Mouse (Mus musculus): Measurements from ENCODE around the gene Plin2.

Gene Plin2

DNA sequence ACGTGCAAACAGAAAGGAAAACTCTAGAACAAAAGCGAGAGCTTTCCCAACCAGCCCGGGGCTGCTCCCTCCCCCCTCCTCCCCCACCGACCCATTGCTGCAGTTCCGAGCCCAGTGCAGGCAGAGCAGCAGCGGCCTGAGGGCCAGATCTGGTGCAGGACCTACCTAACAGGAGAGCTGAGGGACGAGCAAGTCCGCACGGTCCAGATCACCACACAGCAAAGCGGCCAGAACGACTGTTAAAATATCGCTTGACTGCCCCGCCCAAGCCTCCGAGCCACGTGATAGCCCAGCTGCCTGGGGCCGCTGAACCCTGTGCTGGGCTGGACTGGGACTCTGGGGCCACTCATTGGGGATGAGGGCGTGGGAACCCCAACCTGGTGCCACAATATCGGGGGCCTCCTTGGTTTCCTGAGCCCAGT is at the start of gene Plin2:
Plin2 (minus strand) TSS at position 281 of the 422 bp plus-strand sequence.
- peak; percentile 6 for DNase-seq (ENCODE audit: low read depth, low spot score)

DNA sequence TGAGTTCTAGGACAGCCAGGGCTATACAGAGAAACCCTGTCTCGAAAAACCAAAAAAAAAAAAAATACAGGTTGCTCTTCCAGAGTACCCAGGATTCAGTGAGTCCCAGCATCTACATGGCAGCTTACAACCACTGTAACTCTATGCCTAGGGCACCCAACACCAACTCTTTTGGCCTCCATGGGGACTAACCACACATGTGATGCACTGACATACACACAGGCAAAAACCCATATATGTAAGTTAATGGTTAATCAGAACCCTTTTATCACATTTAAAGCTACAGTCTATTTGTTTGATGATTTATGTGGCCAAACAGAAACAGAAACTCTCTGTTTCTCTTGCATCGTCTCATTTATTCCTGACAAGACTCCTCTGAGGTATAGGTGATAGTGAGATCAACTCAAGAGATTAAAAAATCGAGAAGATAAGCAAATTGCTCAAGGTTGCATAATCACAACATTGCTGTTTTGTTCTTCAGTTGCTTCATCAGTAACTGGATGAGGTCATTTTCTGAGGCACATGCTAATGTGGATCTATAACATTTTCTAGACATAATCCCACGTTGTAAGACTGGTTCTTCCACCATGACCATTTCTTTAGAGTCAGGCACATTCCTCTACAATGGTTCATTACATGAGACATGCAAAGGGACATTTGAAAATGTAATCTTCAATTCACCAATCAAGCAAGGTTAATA is 49.2 kb upstream of the Plin2 start:
- DNase-seq (ENCODE audit: low read depth, low spot score), result no peak

DNA sequence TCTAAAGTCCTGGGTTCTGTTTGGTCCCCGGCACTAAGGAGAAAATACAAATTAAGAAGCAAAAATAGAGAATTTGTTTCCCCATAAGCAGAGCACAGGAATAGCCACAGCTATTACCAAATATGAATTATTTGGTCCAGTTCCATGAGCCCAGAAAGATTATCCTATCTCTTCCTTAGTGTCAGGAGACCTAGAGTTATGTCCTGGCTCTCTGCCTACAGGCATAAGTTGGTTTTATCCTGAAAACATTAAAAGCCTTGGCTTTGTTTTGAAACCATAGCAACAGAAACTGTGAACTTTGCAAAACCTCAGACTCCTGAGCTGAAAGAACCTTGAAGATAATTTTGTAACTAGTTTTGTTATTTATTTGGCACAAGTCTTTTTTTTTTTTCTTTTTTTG is 47.3 kb upstream of the Plin2 start:
- no peak for DNase-seq (ENCODE audit: low read depth, low spot score)

DNA sequence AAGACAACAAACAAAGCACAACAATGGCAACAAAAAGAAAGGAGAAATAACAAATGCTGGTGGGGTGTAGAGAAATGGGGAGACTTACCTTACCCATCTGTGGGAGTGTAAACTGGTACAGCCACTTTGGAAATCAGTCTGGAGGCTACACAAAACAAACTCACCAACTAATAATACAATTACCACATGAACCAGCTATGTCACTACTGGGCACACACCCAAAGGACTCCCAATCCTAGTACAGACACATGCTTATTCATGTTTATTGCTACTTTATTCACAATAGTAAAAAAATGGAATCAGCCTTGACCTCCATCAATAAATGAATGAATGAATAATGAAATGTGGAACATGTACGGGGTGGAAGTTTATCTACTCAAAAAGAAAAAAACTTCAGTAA is 45.5 kb upstream of the Plin2 start:
- no peak for DNase-seq (ENCODE audit: low read depth, low spot score)

DNA sequence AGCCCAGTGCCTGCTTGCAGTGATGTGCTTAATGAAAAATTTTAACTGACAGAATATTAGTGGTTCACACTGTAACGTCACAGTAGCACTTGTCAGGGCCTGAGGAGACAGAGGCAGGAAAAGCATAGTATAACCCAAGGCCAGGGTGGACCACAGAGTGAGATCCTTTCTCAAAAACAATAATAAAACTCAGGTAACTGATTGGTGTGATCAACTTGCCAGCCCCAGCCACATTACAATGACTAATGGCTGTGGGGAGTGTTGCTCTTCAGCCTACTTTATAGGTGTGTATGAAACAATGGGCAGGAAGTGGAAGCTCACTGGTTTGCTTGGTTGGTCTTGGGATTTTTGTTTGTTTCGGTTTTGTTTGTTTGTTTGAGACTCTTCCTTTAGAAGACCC is 43.7 kb upstream of the Plin2 start:
- no peak for DNase-seq (ENCODE audit: low read depth, low spot score)

DNA sequence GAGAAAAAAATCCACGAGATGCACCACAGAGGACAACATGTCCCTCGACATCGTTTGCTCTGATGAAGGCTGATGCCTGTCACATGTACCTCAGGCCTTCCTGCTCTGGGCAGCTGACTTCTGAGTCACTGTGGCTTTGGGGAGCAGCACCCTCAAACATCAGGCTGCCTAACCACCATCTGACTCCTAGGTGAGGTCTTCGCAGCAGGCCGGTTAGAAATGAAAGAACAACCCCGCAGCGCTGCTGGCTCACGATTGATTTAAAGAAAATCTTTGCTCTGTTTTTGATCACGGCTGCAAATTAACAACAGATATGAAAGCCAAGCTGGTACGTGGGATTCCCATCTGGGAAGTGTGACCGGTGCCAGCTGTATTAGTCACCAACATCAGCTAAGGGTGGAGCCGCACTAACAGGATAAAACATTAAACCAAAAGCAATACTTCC is 42.9 kb upstream of the Plin2 start:
- no peak for DNase-seq (ENCODE audit: low read depth, low spot score)

DNA sequence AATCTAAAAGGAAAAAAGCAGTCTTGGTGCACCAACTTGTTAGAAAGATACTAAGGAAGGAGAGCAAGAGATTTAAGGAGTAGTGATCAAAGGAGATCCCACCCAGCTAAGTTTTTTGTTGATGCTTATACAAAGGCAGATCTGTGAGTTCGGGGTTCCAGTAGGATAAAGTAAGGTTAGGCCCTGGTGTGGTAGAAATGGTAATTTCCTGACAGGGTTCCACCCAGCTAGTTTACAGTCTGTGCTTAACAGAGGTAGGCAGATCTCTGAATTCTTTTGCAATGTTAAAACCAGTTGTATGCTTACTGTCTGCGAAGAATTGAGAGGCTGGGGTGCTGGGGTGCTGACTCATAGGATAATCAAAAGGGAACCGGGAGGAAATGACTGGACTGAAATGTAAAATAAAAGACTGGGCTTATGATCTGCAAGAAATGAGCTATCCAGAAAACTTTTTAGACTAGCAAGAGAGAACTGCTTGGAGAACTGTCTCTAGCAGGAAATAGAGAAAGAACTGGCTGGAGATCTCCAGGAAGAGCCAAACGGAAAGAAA is 40.9 kb upstream of the Plin2 start:
- DNase-seq (ENCODE audit: low read depth, low spot score), result no peak

DNA sequence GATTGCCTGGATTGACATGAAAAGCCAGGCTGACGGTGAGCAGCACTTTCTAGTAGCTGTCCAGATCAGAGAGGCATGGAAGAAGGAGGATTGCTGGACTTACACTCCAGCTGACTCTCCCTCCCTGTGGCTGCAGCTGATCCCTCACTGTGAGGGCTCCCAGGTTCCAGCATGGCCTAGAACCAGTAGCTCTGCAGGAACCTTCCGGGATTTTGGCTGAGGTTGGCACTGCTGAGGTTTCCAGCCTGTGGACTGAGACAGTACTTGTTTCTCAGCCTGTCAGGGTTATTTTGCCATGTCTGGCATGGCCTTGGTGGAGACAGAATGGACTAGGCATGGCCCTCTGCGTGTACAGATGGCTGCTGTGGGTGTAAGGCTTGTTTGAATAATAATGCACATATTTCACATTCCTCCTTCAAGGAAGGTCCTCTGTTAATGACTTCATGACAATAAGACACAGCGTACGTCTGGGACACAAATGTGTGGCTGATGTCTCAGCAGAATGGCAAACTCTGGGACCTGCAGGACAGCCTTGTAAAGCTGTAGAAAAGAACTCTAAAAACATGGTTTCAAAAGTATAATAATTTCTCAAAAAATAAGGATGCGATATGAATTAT is 40.3 kb upstream of the Plin2 start:
- no peak for DNase-seq (ENCODE audit: low read depth, low spot score)

DNA sequence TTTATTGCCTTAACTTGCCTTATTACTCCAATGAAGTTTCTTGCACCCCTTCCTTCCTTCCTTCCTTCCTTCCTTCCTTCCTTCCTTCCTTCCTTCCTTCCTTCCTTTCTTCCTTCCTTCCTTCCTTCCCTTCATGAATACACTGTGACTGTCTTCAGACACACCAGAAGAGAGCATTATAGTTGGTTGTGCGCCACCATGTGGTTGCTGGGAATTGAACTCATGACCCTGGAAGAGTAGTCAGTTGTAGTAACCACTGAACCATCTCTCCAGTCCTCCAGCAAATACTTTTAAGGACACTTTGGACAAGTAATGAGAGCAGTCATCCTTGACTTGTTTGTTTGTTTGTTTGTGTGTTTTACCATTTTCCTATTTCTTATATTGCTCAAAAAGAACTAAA is 38.9 kb upstream of the Plin2 start:
- DNase-seq (ENCODE audit: low read depth, low spot score), result no peak

DNA sequence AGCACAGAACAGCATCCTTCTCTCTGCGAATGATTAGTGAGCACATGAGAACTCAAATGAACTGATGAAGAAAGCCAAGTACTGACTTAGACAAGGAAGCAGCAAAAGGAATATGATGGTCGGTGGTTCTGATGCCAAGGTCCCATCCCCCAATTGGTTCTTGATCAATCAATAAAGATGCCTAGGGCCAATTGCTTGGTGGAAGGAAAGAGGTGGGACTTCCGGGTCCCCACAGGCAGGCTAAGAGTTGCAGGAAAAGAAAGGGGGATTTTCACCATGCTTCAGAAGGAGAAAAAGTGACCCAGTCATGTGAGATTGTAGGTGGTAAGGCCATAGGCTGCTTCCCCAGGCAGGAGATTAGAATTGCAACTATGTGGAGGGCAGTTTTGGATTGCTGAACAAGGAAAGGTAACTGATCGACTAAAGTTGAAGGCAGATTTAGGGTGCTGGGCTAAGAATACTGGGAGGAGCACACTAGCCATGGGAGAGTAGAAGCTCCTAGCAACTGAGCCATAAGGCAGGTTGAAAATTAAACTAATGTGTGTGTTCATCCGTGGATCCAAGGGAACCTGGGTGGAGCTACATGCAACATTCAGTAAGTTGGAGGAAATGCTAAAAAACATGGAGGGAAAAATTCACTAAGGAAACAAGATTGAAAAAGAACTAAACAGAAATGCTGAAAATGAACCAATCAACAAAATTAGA is 29.5 kb upstream of the Plin2 start:
- no peak for DNase-seq (ENCODE audit: low read depth, low spot score)

DNA sequence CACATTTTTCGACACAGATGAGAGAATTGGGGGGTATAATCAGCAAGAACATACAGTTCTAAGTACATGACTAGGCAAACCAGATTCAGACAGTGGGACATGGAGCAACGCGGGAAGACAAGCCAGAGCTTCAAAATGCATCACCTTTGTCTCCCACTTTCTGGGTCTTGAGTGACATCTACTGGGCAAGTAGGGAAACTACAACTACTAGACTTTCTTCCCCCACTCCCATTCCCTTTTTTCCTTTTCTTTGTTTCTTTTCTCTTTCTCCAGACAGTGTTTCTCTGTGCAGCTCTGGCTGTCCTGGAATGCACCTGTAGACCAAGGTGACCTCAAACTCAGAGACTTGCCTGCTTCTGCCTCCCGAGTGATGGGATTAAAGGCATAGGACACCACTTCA is 27.0 kb upstream of the Plin2 start:
- DNase-seq (ENCODE audit: low read depth, low spot score), result peak; percentile 16

DNA sequence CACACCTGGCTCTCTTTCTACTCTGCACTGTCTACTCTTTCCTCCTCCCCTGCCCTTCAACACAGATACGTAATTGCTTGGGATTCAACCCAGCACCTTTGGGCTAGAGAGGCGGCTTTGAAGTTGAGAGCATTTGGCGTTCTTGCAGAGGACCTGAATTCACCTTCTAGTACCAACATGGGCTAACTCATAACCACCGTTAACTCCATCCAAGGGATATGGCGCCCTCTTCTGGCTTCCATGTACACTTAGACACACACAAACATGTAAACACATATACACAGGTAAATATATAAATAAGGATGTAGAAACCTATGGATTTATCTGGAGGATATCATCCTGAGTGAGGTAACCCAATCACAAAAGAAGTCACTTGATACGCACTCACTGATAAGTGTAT is 25.2 kb upstream of the Plin2 start:
- DNase-seq (ENCODE audit: low read depth, low spot score), result no peak

DNA sequence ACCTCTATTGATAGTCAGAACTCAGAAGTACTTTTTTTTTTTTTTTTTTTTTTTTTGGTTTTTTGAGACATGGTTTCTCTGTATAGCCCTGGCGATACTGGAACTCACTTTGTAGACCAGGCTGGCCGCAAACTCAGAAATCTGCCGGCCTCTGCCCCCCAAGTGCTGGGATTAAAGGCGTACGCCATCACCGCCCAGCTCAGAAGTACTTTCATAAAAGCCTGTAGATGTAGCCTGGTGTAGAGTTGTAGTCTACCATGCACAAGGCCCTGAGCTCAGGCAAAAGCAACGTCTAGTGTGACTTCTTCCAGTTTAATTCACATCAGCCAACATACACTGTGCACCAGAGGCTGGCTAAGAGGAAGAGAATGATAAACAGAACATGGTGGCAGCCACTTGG is 23.1 kb upstream of the Plin2 start:
- DNase-seq (ENCODE audit: low read depth, low spot score), result no peak

DNA sequence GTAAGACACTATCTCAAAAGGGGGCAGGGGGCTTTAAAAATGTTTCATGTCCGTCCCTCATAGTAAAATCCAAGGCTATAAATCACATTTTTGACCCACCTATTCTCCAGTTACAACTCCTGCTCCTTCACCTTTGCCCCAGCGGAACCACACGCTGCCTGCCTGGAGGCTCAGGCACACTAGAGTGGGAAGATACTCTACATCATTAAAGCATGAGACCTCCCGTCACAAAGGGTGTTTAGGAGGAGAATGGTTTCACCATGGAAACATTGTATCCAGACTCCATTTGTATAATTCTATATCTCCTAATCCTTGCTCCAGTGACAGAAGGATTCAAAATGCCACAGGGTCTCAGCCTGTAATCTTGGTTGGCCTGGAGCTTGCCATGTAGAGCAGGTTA is 21.4 kb upstream of the Plin2 start:
- no peak for DNase-seq (ENCODE audit: low read depth, low spot score)

DNA sequence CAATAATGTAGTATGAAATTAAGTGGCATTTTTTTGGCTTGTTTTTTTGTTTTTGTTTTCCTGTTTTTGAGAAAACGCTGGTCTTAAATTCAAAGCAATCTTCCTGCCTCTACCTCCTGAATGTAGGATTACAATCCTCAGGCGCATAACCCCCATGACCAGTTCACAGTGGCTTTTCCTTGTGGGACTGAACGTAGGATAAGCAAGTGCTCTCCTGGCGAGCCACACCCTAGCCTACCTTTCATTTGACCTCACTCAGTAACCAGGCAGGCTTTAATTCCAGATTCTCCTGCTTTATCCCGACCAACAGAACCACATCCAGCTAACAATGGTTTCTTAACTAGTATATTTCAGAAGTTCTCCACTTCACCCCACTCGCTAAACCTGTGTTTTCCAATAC is 20.9 kb upstream of the Plin2 start:
- DNase-seq (ENCODE audit: low read depth, low spot score), result no peak

DNA sequence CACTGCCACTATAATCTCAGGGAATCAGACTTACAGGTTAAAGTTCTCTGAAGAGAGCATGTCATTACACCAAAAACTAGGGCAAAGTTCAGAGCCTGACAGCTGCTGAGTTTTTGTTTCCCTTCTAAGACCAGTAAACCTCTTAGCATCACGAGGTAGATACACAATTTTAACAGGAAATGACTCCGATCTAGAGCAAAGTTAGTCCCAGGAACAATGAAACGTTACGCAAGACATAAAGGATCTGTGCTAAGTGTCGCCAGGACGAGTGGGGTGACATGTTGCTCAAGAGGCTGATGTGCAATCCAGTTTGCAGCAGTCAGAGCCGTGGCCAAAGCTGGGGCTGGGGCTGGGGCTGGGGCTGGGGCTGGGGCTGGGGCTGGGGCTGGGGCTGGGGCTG is 20.3 kb upstream of the Plin2 start:
- no peak for DNase-seq (ENCODE audit: low read depth, low spot score)

DNA sequence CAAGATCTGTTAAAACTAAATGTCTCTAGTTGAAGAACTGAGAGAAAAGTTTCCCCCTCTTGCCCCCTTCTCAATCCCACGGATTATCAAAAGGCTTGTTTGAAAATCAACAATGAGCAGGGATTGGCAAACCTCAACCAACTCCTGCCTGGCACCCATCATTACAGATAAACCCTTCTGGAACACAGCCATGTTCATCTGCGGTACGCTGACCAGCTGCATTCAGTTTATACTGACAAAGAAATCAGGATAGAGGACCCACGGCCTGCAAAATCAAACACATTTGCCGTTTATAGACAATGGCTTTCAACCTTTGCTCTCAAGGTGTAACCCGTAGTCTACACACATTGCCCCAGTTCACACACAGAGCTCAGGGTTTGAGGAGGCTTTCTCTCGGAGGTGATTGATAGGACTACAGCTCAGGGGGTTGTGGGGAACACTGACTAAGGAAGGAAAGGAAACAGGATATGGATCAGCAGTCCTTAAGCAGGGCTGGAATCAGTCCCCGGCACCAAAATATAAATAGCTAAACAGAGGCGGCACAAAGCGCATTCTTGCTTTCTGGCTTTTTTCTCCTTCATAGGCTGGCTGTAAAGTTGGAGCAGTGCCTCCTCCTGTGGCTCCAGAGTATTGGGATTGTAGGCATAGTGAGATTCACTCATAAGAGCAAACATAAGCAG is 19.3 kb upstream of the Plin2 start:
- DNase-seq (ENCODE audit: low read depth, low spot score), result no peak

DNA sequence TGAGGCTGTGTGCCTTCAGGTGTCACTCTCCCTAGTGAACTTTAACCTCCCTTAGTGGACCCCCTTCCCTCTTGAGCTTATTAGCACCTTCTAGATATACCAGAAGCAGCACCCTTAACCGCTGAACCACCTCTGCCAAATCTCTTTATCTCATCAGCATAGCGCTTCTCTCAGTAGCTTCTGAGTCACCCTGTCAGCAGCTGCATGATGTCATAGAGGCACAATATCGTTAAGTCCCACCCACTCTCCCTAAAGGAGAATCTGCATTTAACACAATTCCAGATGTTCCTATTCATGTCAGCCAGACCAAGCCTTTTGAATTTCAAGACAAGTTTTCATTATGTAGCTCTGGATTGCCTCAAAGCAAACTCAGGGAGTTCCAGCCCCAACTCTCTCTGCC is 16.7 kb upstream of the Plin2 start:
- no peak for DNase-seq (ENCODE audit: low read depth, low spot score)

DNA sequence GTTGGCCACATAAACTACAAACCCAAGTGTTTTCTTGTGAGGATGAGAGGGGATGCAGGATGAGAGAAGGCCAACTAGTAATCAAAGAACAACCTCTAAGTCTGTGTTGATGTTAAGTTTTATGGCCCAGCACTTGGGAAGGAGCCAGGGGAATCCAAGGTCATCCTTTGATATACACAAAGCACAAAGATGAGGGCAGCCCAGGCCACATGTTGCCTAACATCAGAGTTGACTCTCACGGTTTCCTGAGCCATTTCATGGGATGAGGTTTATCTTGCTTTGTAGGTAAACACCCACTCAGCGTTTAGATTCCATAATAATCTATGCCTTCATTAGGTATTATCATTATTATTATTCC is 16.1 kb upstream of the Plin2 start:
- DNase-seq (ENCODE audit: low read depth, low spot score), result no peak

DNA sequence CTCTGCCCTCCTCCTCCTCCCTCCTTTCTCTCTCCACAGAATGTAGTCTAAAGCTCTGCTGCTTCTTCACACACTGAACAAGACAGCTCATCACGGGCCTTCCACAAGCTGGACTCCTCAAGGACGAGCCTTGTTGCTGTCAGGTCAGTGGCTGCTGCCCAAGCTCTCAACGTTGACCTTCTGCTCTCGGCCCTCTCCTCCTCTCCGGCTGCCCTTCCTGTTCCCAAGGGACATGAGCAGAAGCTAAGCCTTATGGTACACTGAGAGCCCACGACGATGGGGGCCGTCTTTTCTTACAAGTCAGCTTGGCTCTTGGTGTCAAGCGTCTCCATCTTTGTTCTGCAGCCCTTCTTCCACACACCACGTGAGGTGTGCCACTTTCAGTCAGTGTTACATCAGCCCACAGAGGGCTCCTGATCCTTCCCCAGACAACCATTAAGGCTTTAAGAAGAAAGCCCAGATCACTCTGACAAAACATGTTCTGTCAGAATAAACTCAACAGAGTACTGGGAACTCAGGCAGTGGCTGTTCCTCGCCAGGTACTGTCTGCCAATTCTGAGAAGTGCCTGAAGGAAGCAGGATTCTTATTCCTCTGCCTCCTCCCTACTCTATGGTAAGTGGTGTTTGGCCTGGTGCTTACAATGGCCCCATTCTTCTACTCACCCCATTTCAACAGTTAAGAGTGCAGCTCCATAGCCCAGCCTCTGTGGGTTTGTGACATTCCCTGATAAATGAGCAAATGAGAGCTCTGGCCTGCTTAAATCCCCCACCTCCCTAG is 15.6 kb upstream of the Plin2 start:
- DNase-seq (ENCODE audit: low read depth, low spot score), result no peak

DNA sequence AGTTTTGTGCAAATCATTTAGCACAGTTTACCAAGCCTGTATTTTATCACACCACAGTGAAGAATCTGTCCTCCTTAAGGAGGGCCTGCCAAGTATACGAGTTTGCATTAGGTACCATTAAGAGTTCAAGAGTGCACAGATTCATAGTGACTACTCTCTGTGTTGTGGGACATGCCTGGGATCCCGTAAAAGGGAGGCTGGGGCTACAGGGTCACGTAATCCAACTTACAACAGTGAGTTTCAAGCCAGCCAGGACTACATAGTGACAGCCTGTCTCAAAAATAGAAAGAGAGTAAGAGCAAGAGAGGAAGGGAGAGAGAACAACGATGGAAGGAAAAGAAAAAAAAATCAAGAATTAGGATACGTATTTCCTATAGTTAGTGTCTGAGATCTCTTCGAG is 14.9 kb upstream of the Plin2 start:
- no peak for DNase-seq (ENCODE audit: low read depth, low spot score)

Data from retina, adult 2 months (tissue).